Mouse (Mus musculus) kidney, adult 2 months (tissue): ENCODE measurements around the gene Smyd3. TPM values are rescaled to one million over a fixed set of nuclear protein-coding genes. Genes with fewer than 3 reads are reported as not detected.

Experiments
- DNase-seq: peaks from one replicate; pipeline ENCODE4 v3.0.0; 2021
- H3K27ac ChIP-seq: fragments of 200-500 bp; 2 replicates; pipeline ENCODE4 v1.5.1; 2012; ENCODE audit warnings: low read depth, low read length, control low read depth, inconsistent platforms; ENCODE audit not compliant: insufficient read depth
- H3K27me3 ChIP-seq: fragments of 200-500 bp; replicated peaks from 2 replicates; pipeline ENCODE4 v1.6.1; 2012; ENCODE audit warnings: mild to moderate bottlenecking, moderate library complexity, low read length, inconsistent platforms; ENCODE audit not compliant: control insufficient read depth, insufficient read depth
- H3K36me3 ChIP-seq: fragments of 200-500 bp; 2 replicates; pipeline ENCODE4 v1.6.1; 2012; ENCODE audit warnings: mild to moderate bottlenecking, moderate library complexity, low read length, inconsistent platforms; ENCODE audit not compliant: control insufficient read depth, insufficient read depth
- H3K4me1 ChIP-seq: fragments of 200-500 bp; 2 replicates; pipeline ENCODE4 v1.6.1; 2011; ENCODE audit warnings: low read length; ENCODE audit not compliant: control insufficient read depth, insufficient read depth
- H3K4me3 ChIP-seq: fragments of 200-500 bp; 2 replicates; pipeline ENCODE4 v1.5.1; 2011; ENCODE audit warnings: mild to moderate bottlenecking, low read depth, low read length, control low read depth; ENCODE audit not compliant: insufficient read depth
- CTCF ChIP-seq: fragments of 200-500 bp; conservative IDR thresholded peaks from 2 replicates; pipeline ENCODE4 v1.5.1; 2011; ENCODE audit warnings: low read depth, mild to moderate bottlenecking, control low read depth, low read length, moderate library complexity, mixed read lengths; ENCODE audit not compliant: insufficient read depth, insufficient read length
- POLR2A ChIP-seq: fragments of 200-500 bp; IDR thresholded peaks from one replicate; pipeline ENCODE4 v1.6.1; 2011; ENCODE audit warnings: low read depth, low read length, control low read depth
- WGBS: fragments of 180-500 bp; shearing (Covaris S2); methylation state at CpG from one replicate; pipeline ENCODE4 v1.1.7; 2018; 5-methylcytosine and 5-hydroxymethylcytosine counted together
- polyA plus RNA-seq: library from polyadenylated mRNA; depleted of rRNA; stranded (reverse); fragments of >200 nt; gene quantifications from 2 replicates; pipeline ENCODE4 v1.2.3, GENCODE M21; 2012

Gene Smyd3
- polyA plus RNA-seq, 1 experiment: 5.2 TPM

DNA sequence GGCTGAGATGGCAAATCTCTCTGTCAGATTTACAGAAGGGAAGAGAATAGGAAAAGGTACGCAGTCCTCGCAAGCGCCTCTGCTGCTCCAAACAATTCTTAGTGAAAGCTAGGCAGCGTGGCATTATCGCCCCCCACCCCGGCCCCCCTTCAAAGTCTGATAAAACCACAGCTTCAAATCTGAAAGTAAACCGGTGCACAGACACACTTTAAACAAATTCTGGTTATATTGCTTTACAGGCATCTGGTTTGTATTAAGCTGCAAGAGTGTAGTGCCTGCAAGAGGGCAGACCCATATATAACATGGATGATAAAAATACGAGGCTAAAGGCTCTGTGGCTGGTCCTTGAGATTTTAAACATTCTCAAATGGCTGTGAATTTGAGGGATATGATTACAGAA is 420.8 kb downstream of the Smyd3 start:
- H3K36me3 ChIP-seq: no peaks in the 10 kb centered on the region
- no peaks in the 10 kb centered on the region for H3K27me3 ChIP-seq
- no peak for DNase-seq
- H3K4me3 ChIP-seq: no peak overlapping the region
- no peak overlapping the region for H3K27ac ChIP-seq
- WGBS: 93% methylated on average over 8 of the region's 8 CpGs
- TF ChIP-seq CTCF (no peak), POLR2A (no peak)
- H3K4me1 ChIP-seq: no peaks in the 10 kb centered on the region

DNA sequence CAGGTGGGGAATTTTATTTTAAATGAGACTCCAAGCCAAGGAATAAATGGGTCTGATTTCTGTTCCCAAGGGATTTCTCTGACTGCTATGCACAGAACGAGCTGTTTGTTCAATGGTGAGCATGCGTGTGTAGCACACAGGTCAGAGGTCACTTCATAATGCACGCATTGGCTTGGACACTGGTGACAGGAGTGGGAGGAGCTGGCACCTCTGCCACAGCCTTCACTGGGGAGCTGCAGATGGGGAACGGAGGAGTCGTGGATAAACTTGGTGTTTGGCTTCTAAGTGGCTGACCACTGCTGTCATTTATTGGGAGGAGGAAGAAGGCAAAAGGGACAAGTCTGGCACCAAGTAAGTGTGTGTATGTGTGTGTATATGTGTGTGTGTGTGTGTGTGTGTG is 421.5 kb downstream of the Smyd3 start:
- DNase-seq: no peak
- Histone ChIP-seq H3K36me3 (no peaks in the 10 kb centered on the region), H3K27ac (no peak overlapping the region), H3K4me1 (no peaks in the 10 kb centered on the region), H3K4me3 (no peak overlapping the region), H3K27me3 (no peaks in the 10 kb centered on the region)
- WGBS: 60% methylated on average over 5 of the region's 5 CpGs
- no peak for TF ChIP-seq POLR2A
- TF ChIP-seq CTCF: no peak

DNA sequence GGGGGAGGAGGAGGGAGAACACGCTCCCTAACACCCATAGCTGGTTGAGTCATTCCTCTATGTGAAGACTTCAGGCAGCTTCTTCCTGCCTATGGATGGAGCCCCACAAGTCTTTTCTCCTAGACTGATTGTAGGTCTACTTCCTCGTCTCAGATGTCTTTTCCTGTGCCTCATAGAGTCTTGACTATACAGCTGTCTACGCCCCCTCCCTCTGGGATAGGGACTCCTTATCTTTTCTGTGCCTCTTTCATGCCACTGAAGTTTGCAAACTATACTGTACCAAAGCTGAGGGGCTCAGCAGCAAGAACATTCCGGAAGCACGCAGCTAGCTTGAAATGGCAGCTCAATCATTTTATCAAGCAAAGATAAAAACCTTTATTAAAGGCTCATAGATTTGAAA is 428.7 kb downstream of the Smyd3 start:
- H3K4me3 ChIP-seq: no peak overlapping the region
- DNase-seq: no peak
- WGBS: 90% methylated on average over 5 of the region's 5 CpGs
- no peaks in the 10 kb centered on the region for H3K4me1 ChIP-seq
- H3K27ac ChIP-seq: no peak overlapping the region
- TF ChIP-seq CTCF: no peak
- no peak for TF ChIP-seq POLR2A
- no peaks in the 10 kb centered on the region for H3K27me3 ChIP-seq
- no peaks in the 10 kb centered on the region for H3K36me3 ChIP-seq

DNA sequence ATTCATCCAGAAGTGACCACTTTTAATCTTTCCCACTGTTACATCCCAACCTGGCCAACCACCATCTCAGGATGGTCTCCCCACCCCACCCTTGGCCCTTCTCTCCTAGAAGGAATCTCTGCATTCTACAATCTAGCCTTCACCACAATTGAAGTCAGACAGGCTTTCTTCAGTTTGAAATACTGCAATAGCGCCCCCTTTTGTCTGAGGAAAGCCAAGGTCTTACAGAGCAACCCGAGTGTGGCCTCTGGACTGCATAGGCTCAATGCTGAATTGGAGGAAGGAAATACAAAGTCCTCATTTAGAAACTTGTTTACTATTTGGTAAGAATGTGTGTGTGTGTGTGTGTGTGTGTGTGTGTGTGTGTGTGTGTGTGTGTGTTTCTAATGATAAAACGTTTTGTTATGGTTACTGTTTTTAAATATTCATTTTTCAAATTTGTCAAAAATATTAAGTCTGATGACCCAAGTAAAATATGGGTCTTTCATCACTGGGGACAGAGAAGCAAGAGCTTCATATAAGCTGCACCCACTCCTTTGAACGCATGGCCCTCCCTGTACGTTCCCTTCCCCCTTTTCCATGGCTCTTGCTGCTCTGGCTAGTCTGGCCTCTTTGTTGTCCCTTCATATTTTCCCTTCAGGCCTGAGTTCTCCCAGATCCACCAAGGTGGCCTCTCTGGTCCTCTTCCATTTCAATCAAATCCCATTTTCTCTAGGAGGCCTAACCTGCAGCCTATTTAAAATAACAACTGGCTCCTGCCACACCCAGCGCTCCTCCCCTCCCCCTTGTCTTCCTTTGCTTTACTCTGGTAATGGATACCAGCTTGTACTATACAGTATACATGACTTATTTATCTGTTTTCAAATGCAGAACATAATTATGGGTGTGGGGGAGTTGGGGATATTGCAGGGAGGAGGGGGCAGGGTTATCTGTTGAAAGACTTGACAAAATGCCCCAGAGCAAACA is 430.5 kb downstream of the Smyd3 start:
- Histone ChIP-seq H3K4me1 (no peaks in the 10 kb centered on the region), H3K36me3 (no peaks in the 10 kb centered on the region), H3K27me3 (no peaks in the 10 kb centered on the region), H3K4me3 (no peak overlapping the region), H3K27ac (no peak overlapping the region)
- TF ChIP-seq POLR2A: no peak
- TF ChIP-seq CTCF: peak; percentile 38
- 58% methylated on average over 6 of the region's 6 CpGs for WGBS
- peak; percentile 31 for DNase-seq

DNA sequence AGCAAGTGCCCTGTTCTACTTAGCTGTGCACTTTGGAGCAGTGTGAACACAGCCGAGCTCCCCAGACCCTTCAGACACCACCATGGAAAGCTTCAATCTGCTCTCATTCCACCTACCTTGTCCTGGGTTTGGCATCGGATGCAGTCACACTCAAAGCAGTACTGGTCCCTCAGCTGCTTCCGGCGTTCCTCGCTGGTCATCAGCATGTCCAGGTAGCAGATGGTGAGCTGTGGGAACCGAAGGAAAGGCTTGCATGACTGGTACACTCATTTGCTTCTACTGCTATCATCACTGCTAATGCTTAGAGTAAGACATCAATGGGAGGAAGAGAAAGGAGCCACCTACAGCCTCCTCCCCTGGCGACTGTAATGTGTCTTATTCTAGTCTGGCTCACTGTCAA is 431.6 kb downstream of the Smyd3 start:
- Histone ChIP-seq H3K36me3 (no peaks in the 10 kb centered on the region), H3K4me1 (no peaks in the 10 kb centered on the region), H3K27me3 (no peaks in the 10 kb centered on the region), H3K4me3 (no peak overlapping the region), H3K27ac (no peak overlapping the region)
- DNase-seq: no peak
- TF ChIP-seq CTCF (no peak), POLR2A (no peak)
- WGBS: 93% methylated on average over 7 of the region's 7 CpGs

DNA sequence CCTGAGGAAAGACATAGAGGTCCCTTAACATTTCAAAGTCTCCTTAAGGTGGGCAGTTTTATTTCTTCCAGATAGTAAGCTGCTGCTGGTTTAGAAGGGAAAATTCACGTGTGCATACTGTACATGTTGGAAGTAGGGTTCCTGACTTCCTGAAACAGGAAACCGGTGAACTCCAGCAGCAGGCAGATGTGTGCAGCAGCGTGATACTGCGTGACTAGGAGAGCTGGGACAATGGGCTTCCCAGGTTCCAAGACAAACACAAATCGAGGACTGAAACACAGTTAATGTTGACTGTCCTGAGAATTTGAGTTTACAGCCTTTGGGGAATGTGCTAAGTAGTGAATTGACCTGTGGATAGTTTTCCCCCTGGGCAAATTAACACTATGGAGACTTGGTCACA is 434.7 kb downstream of the Smyd3 start:
- WGBS: 53% methylated on average over 5 of the region's 5 CpGs
- no peak overlapping the region for H3K27ac ChIP-seq
- H3K4me1 ChIP-seq: no peaks in the 10 kb centered on the region
- H3K36me3 ChIP-seq: no peaks in the 10 kb centered on the region
- no peaks in the 10 kb centered on the region for H3K27me3 ChIP-seq
- no peak for DNase-seq
- no peak for TF ChIP-seq CTCF
- no peak for TF ChIP-seq POLR2A
- H3K4me3 ChIP-seq: no peak overlapping the region

DNA sequence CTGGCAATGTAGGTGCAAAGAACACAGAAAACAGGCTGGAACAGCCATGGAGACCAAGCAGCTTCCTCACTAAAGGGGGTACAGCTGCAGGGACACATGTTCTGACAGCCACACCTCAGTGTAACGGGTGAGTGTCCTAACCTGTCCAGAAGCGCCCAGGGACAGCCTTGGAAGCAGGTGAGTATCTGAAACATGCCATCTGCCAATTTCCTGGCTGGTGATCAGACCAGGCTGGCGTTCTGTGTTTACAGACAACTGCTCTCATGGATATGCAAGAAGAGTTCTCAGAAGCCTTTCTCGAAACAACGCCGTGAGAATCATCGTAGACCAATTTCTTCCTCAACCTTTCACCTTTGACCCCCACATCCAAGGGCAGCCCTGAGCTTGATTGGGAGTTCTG is 444.0 kb downstream of the Smyd3 start:
- Histone ChIP-seq H3K4me3 (no peak overlapping the region), H3K27me3 (no peaks in the 10 kb centered on the region), H3K4me1 (no peaks in the 10 kb centered on the region), H3K36me3 (no peaks in the 10 kb centered on the region), H3K27ac (no peak overlapping the region)
- DNase-seq: no peak
- 91% methylated on average over 7 of the region's 7 CpGs for WGBS
- no peak for TF ChIP-seq POLR2A
- TF ChIP-seq CTCF: no peak
